Mouse (Mus musculus) cerebellum, adult 2 months (tissue): ENCODE measurements around the gene Gm48552. TPM values are rescaled to one million over a fixed set of nuclear protein-coding genes. Genes with fewer than 3 reads are reported as not detected.
A peak's percentile ranks its signal among the peaks of the same experiment; 100 is the strongest.

Source experiments
- DNase-seq, 2 experiments: peaks; one replicate each; pipeline ENCODE4 v3.0.0; 2021
- H3K27ac ChIP-seq: fragments of 200-500 bp; 2 replicates; pipeline ENCODE4 v1.5.1; 2012; ENCODE audit warnings: low read length, control low read depth, inconsistent platforms; ENCODE audit not compliant: insufficient read depth
- H3K27me3 ChIP-seq: fragments of 200-500 bp; 2 replicates; pipeline ENCODE4 v1.6.1; 2012; ENCODE audit warnings: inconsistent platforms, mild to moderate bottlenecking, low read length, moderate library complexity; ENCODE audit not compliant: control insufficient read depth, insufficient read depth
- H3K4me1 ChIP-seq: fragments of 200-500 bp; 2 replicates; pipeline ENCODE4 v1.6.1; 2011; ENCODE audit warnings: low read length; ENCODE audit not compliant: control insufficient read depth, insufficient read depth
- H3K4me3 ChIP-seq: fragments of 200-500 bp; replicated peaks from 2 replicates; pipeline ENCODE3; 2011; ENCODE audit warnings: mild to moderate bottlenecking, low read depth, low read length, control low read depth; ENCODE audit not compliant: insufficient read depth
- CTCF ChIP-seq: fragments of 200-500 bp; IDR thresholded peaks from 2 replicates; pipeline ENCODE4 v1.5.1; 2011; ENCODE audit warnings: low read depth, mild to moderate bottlenecking, control low read depth, low read length, moderate library complexity, borderline replicate concordance; ENCODE audit not compliant: insufficient read depth
- POLR2A ChIP-seq: fragments of 200-500 bp; IDR thresholded peaks from 2 replicates; pipeline ENCODE4 v1.6.1; 2011; ENCODE audit warnings: low read length, control low read depth, borderline replicate concordance; ENCODE audit not compliant: insufficient read depth
- WGBS: fragments of 180-500 bp; shearing (Covaris S2); methylation state at CpG from one replicate; pipeline ENCODE4 v1.1.7; 2018; 5-methylcytosine and 5-hydroxymethylcytosine counted together
- polyA plus RNA-seq: library from polyadenylated mRNA; depleted of rRNA; stranded (reverse); fragments of >200 nt; gene quantifications from 2 replicates; pipeline ENCODE4 v1.2.3, GENCODE M21; 2012

Gene Gm48552
- polyA plus RNA-seq, 1 experiment: 13.8 TPM

GRCm38 (mm10) chr10:81384605-81384982, 4.2 kb upstream of the Gm48552 start:
- DNase-seq: no peak
- WGBS: under 1% methylated on average over 19 of the region's 19 CpGs
- TF ChIP-seq CTCF: no peak
- no peak for TF ChIP-seq POLR2A
- Histone ChIP-seq H3K4me1 (peaks cover 10% of the 10 kb centered on the region), H3K27ac (peak overlapping the region; percentile 59), H3K4me3 (peak overlapping the region; percentile 83), H3K27me3 (no peaks in the 10 kb centered on the region)

- Histone ChIP-seq H3K4me1 (peaks cover 10% of the 10 kb centered on the region), H3K4me3 (peak overlapping the region; percentile 83), H3K27ac (no peak overlapping the region), H3K27me3 (no peaks in the 10 kb centered on the region)
- no peak for DNase-seq
- WGBS: 41% methylated on average over 22 of the region's 22 CpGs
- TF ChIP-seq CTCF: no peak
- no peak for TF ChIP-seq POLR2A
These were observed 3.0 kb upstream of the Gm48552 start for GRCm38 (mm10) chr10:81385603-81386306.

GRCm38 (mm10) chr10:81387716-81388115, 1.1 kb upstream of the Gm48552 start:
- H3K27ac ChIP-seq: no peak overlapping the region
- DNase-seq: no peak
- no peaks in the 10 kb centered on the region for H3K27me3 ChIP-seq
- no peak for TF ChIP-seq POLR2A
- no peak for TF ChIP-seq CTCF
- no peak overlapping the region for H3K4me3 ChIP-seq
- 40% methylated on average over 20 of the region's 20 CpGs for WGBS
- H3K4me1 ChIP-seq: peaks cover 10% of the 10 kb centered on the region

- TF ChIP-seq CTCF (no peak), POLR2A (no peak)
- Histone ChIP-seq H3K27me3 (no peaks in the 10 kb centered on the region), H3K4me1 (peaks cover 17% of the 10 kb centered on the region), H3K4me3 (no peak overlapping the region), H3K27ac (no peak overlapping the region)
- WGBS: 38% methylated on average over 3 of the region's 3 CpGs
- no peak for DNase-seq
These were observed 568 bp downstream of the Gm48552 start for GRCm38 (mm10) chr10:81389373-81389772.

GRCm38 (mm10) chr10:81389801-81390677, 1.2 kb downstream of the Gm48552 start:
- TF ChIP-seq CTCF: peak; percentile 96
- no peak for TF ChIP-seq POLR2A
- WGBS: 44% methylated on average over 23 of the region's 23 CpGs
- no peak overlapping the region for H3K4me3 ChIP-seq
- no peak overlapping the region for H3K27ac ChIP-seq
- DNase-seq: peak; percentile 71 to 84
- H3K4me1 ChIP-seq: peaks cover 19% of the 10 kb centered on the region
- no peaks in the 10 kb centered on the region for H3K27me3 ChIP-seq

- no peak overlapping the region for H3K27ac ChIP-seq
These were observed 1.8 kb downstream of the Gm48552 start for GRCm38 (mm10) chr10:81390678-81390965.

GRCm38 (mm10) chr10:81392270-81392669, 3.5 kb downstream of the Gm48552 start:
- TF ChIP-seq CTCF (no peak), POLR2A (no peak)
- DNase-seq: no peak
- Histone ChIP-seq H3K4me3 (no peak overlapping the region), H3K27ac (no peak overlapping the region), H3K27me3 (no peaks in the 10 kb centered on the region), H3K4me1 (peaks cover 27% of the 10 kb centered on the region)
- WGBS: 77% methylated on average over 6 of the region's 6 CpGs

More at GRCm38 (mm10) chr10:81390678-81390965, 1.8 kb downstream of the Gm48552 start:
- no peak overlapping the region for H3K4me3 ChIP-seq
- H3K27me3 ChIP-seq: no peaks in the 10 kb centered on the region
- peak in 1 of 2 experiments; percentile 40 for DNase-seq
- peaks cover 17% of the 10 kb centered on the region for H3K4me1 ChIP-seq
- WGBS: 78% methylated on average over 13 of the region's 13 CpGs
- TF ChIP-seq CTCF: no peak
- TF ChIP-seq POLR2A: no peak
